Mouse (Mus musculus) urinary bladder, postnatal 25 days (tissue): ENCODE measurements around the gene Isoc2b.
A peak's percentile ranks its signal among the peaks of the same experiment; 100 is the strongest.
"Not testable (repeated sequence)": the region's sequence is repeated elsewhere in the genome, so short reads cannot be mapped to it uniquely, and the experiment has no call there.

ENCODE experiments used
- DNase-seq: peaks from one replicate; pipeline ENCODE4 v3.0.0; 2022; ENCODE audit warnings: low spot score

Isoc2b gene

DNA sequence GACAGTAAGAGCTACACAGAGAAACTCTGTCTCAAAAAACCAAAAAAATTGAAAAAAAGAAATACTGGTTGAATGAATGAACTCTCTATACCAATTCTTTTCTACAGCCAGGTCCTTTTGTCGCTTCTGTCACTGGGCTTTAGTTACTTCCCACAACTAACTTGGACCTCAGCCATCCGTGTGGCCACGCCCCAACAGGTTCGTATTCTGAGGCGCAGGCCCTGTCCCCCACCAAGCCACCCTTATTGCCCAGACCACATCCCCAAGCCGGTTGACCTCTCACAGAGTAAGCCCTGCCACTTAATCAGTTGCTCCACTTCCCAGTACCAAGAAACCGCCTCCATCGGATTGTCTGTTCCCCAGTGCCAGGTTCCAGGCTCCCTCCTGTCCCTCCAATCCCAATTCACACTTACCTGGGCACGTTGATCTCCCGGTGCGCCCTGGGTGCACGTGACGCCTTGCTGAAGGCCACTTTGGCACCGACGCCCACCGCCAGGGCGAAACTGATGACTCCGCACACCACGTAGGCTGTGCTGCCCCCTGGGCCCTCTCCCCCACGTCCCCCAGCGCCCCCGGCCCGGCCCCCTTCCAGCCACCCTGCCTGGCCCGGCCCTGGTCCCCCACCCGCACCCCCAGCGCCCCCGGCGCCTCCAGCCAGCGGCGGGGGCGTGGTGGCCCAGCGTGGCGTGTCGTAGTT is 34.3 kb downstream of the Isoc2b start:
- no peak for DNase-seq

DNA sequence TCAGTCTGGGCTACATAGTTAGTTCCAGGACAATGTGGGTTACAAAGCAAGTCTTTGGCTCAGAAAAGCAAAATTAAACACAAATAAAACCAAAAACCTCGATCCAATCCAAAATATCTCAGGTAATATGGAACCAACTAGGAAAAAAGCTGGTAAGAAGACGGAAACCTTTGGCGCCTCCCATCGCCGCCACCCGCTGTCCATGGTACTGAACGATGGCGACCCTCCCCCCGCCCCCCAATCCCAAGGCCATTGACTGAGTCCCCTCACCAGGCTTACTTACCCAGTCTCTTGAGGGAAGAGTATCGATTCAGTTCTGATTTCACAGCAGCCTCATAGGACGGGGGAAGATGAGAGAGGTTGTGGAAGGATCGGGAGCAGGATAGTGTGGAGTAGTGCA is 39.6 kb downstream of the Isoc2b start:
- DNase-seq = no peak

DNA sequence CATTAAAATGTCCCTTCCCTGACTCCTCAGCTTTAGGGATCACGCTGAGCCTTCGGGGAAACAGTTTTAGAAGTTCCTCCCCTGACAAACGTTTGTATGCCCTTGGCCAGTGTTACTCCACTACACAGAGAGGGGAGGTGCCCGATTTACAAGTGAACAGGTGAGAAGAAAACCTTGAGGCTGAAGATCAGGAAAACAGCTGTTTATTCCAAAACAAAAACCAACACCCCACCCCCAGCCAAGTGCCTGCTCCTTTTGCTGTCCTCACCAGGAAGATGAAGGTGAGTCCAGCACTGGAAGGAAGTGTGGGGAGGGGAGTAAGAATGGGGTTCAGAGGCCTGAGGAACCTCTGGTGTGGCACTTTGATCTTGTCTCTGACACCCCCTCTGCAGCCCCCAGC is 44.7 kb downstream of the Isoc2b start:
- no peak for DNase-seq

DNA sequence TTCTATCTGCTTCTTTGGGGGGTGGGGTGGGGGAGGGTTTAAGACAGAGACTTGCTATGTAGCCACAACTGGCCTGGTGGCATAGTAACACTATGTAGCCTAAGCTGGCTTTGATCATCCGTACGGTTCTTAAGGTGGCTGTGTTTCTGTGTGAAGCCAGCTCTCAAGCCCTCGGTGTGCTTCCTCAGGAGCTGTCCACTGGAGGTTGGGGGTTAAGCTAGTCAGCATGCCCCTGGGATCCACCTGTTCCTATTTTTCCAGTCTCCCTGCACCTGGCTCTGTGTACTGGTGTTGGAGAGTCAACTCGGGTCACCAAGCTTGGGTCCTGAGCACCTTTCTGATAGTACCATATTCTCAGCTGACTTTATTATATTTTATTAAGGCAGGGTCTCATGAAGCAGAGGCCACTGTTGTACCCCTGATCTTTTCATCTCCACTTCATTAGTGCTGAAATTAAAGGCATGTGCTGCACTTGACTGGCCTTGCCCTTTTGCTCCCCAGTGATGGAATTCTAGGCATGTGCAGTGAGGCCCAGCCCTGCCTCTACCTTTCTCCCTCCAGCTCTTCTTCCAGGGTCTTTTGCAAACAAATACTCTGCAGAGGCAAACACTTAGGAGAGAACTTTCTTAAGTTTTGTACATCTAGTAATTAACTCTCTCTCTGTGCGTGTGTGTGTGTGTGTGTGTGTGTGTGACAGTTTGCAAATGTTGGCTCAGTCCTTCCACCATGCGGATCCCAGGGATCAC is 47.7 kb downstream of the Isoc2b start:
- DNase-seq = no peak

DNA sequence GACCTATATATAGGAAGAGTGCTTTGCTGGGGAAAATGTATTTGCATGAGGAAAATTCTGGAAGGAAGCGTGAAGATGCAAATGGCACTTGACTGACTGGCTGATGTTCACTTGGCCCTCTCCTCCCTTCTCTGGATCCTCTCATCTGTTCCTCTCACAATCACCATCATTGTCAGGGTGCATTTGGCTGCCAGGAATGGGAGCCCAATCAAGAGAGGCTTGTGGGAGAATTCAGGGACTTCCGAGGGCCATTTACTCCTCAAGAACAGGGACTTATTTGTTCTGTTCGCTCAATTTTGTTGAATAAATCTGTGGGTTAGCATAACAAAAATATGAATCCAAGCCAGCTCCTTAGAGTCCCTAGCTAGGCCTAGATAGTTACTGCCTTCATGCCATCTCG is 48.4 kb downstream of the Isoc2b start:
- no peak for DNase-seq

DNA sequence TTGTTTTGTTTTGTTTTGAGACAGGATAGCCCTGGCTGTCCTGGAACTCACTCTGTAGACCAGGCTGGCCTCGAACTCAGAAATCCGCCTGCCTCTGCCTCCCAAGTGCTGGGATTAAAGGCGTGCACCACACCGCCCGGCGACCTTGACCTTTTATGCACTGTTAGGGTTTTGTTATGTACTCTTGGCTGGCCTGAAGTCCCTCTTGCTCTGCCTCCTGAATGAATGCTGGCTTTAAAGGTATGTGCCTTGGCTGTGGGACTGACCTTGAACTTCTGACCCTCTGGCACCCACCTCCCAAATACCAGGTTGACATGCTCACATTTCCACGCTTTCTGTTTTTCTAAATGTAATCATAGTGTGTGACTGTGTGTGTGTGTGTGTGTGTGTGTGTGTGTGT is 49.1 kb downstream of the Isoc2b start:
- not testable (repeated sequence) for DNase-seq

DNA sequence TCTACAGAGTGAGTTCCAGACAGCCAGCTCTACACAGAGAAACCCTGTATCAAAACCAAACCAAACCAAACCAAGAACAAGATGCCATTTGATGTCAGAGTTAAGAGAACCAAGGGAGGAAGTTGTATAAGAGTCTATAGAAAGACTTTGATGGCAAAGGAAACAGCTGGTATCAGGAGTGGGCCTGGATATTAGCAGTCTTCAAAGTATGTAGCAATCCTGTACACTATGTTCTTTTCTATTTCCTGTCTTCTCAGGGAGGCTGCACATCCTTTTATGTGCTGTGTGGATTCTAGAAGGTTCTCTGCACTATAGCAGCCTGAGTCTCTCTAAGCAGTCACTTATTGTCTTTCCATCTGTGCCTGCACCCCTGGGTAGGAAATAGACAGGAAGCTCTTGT is 53.5 kb downstream of the Isoc2b start:
- DNase-seq = no peak

DNA sequence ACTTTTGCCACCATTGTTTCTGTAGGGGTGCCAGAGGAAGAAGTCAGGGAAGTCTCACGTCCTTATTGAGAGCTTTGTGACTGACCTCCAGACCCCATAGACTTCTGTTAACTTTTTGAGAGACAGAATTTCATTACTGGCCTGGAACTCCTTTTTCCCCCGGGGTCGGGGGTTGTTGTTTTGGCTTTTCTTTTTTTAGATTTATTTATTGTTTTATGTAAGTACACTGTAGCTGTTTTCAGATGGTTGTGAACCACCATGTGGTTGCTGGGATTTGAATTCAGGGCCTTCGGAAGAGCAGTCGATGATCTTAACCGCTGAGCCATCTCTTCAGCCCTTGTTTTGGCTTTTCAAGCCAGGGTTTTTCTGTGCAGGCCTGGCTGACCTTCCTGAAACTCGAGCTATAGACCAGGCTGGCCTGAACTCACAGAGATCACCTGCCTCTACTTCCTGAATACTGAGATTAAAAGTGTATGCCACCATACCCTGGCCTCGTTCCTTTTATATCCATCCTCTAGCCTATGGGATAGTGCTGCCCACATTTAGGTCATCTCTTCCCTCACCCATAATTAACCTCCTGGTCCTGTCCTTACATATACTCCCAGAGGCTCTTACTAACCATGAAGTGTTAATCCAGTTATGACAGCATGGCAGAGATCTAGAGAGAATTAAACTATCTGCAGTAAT is 56.8 kb downstream of the Isoc2b start:
- no peak for DNase-seq

DNA sequence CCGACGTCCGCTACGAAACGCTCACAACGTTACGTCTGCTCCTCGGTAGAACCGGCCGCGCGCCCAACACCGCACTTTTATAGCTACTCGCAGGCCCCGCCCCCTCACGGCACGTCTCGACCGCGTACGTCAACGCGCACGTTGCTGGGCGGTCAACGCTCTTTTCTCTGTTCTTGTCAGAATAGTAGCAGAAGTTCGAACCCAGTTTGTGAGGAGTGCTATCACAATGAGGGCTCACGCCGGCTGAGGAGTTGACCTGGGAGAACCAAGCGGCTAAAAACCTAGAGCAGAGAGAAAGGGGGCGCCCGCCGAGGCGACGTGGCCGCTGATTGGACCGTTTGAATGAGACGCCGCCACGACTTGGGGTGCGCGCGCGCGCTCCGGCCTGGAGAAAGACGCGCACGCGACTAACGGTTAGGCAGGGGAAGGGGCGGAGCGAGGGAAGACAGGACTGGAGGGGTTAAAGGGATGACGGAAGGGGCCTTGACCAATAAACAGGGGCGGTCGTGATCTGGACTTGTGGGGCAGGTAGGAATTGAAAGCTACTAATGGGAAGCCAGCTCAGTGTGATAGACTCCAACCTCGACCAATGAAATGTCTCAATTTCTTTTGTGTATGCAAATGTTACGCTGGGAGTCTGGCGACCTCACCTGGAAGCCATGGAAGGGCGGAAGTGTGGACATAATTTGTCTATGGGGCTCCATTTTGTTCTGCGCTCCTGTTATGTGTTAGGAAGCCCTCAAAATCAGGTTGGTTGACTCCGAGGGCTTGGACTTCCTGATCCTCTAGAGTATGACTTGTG is 57.6 kb downstream of the Isoc2b start, which contains the start of gene Ube2s:
Ube2s (minus strand) TSS at position 288 of the 802 bp plus-strand sequence.
- DNase-seq = peak; percentile 98

DNA sequence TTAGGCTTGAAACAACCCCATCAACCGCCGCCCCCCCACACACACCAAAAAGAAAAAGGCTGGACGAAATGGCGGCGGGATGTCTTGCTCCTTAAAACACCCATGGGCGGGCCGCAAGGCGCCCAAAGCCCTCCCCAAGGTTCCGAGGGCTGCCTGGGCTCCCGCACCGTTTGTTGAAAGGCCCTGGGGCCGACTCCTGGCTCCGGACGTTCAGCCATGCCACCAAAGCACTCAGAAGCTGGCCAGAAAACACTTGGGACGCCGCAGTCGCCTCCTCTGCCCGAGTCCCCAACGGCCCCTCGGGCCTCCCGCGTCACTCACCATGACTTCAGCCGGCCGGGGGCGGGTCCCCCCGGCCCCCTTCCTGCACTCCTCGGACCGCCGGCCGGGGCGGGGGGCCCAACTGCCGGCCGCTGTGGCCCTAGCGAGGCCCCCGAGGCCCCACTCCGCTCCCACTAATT is 58.2 kb downstream of the Isoc2b start:
- DNase-seq = peak; percentile 41

DNA sequence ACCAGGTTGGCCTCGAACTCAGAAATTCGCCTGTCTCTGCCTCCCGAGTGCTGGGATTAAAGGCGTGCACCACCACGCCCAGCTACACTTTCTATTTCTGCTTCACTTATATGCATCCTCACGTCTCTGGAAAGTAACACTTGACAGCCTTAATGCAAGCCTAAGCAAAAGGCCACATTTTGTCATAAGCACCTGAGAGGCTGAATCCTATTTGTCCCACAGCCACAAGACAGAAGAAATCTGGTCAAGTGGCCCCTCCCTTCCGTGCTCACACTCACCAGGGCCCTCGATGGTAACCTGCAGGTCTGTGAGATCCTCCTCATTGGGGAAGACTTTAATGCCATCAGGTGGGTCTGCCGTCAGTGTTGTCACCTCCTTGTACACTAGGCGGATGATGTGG is 58.9 kb downstream of the Isoc2b start:
- not testable (repeated sequence) for DNase-seq

DNA sequence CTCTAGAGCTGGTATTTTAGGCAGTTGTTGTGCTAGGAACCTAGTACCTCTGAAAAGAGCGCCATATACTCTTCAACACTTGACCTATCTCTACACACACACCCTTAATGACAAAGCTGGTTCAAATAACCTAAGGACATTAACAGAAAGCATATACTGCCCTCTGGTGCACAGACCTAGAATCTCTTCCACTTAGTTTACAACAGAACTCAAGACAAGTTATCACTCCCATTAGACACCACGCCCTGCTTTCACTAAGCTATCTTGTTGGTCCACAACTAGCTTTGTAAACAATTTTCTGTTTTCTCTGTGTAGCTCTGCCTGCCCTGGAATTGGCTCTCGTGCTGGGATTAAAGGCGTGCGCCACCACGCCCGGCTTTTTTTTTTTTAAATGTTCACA is 63.3 kb downstream of the Isoc2b start:
- DNase-seq = no peak

DNA sequence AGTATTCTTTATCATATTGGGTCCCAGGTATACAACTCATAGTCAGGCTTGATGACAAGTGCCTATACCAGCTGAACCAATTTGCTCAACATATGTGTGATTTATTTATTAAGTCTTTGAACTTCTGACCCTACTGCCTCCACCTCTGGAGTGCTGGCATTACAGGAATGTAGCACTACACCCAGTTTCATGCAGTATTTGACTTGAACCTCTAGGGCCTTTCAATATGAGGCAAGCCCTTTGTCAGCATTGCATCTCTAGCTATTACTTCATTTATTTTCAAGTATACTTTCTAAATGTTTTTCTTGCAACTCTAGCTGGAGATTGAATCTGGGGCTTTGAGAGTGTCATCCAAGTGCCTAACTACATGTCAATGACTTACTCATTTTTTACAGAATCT is 67.8 kb downstream of the Isoc2b start:
- no peak for DNase-seq

DNA sequence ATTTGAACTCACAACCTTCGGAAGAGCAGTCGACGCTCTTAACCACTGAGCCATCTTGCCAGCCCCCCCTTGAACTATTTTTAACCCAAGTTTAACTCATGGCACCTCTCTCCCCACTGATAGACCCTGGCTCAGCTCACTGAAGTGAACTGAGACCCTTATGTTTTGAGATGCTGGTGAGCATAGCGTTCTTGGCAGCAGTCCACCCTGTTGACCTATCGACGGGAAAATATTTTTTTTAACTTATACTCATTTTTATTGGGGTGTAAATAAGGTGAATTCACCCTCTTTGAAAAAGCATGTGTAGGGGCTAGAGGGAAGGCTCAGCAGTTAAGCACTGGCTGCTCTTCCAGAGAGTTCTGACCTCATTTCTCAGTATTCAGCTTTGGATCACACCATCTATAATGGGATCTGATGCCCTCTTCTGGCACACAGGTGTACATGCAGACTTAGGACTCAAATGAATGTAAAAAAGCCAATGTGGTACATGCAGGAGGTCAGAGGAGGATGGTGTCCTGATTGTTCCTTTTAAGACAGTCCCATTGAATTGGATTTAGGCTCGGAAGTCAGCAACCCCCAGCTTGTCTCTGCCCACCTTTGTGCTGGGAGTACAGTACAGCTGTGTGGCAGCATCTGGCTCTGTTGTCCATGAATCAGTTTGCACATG is 74.2 kb downstream of the Isoc2b start:
- no peak for DNase-seq
